Mouse (Mus musculus): Measurements from ENCODE around the gene Tlr2.

DNA sequence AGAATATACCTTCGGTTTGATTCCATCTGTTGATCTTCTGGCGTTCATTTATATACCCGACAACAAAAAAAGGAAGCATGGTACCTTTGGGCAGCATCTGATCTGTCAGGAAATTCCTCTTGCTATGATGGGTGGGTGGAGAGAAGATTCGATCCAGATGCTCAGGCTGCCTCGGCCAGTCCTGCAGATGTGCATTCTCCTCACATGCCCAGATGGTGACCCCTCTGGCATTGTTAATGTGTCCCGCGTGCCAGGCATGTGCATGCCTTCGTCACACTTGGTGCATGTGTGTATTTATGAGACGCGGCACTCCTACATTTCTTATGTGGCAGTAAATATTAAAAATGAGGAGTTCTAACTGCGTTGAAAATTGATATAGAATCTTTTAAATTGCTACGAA, 33.1 kb downstream of the Tlr2 start:
- no peak for TF ChIP-seq CTCF (IDR thresholded peaks at IDR 0.05; ENCODE audit: low read depth)
- TF ChIP-seq EP300 (IDR thresholded peaks at IDR 0.05; ENCODE audit: low read depth) = no peak

Data from heart, postnatal 0 days (tissue).